Mouse (Mus musculus): ENCODE data around the gene Swap70.

DNA sequence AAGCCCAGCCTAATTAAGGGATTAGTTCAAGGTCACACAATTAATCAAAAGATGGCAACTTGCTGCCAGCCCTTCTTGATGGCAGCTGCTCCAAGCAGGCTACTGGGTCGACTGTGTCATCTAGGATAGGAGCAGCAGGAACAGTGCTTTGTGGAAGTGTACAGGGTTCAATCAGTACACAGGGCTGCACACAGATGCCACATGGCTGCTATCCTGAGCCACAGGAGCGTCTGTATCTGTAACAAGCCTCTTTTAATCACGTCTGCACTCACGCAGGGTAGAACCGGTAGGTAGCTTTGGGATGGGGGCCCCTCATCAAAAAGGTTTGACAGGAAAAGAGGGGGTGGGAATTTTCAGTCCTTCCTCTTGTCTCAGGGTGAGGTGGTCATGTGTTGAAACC is 84.8 kb downstream of the Swap70 start:
- TF ChIP-seq CTCF (conservative IDR thresholded peaks at IDR 0.05; ENCODE audit: low read length) (no peak), POU5F1 (IDR thresholded peaks at IDR 0.05; ENCODE audit: borderline replicate concordance, low read length) (no peak)
